8 mouse cellular contexts compared by ENCODE assay signal in the genomic region with DNA sequence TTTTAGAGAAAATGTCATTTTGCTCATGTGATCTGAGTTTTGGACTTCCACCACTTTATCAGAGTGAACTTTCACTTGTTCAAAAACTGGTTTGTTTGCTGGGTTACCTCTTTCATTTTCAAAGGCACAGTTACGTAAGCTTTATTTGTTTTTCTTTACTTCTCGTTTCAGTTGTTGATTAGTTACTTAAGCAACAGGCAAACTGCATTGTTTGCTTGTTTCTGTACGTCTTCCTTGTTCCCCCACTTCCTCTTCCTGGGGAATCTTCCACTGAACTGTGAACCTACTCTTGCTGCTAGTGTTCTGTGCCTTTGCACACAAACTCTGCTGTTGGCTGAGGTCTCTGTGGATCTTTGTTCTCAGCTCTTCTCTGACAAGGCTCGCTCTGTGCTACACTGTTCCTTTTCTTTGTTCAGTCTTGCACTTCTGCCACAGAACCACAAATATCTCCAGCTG. TPM values are rescaled to one million over a fixed set of nuclear protein-coding genes. Genes with fewer than 3 reads are reported as not detected.
DNase-seq lines count a peak whose midpoint lies in the region; ATAC-seq and TF ChIP-seq lines count a peak whose summit lies in the region.

Gene Agmo, plus strand, starts transcription at position 76 of the 456 bp plus-strand sequence.

- peak within 1 kb of the TSS; percentile 79 for H3K27ac ChIP-seq in layer of hippocampus, adult 2 months
- H3K27ac ChIP-seq in lung, postnatal 0 days (ENCODE audit: low read length), result peak within 1 kb of the TSS; percentile 71

- TF ChIP-seq CTCF in layer of hippocampus, adult 2 months (conservative IDR thresholded peaks at IDR 0.05), result no peak
- no peak for TF ChIP-seq CTCF in lung, postnatal 0 days (IDR thresholded peaks at IDR 0.05)

- no peaks in the 10 kb centered on the region for H3K9me3 ChIP-seq in lung, postnatal 0 days (ENCODE audit: low read length)

- 25% methylated on average over 4 of the region's 4 CpGs for WGBS in lung, postnatal 0 days

- DNase-seq in cerebellum, adult 18-20 months, result peak; percentile 1 to 2
- DNase-seq in cerebellum, adult 8-10 months, result no peak
- DNase-seq in urinary bladder, postnatal 14 days (ENCODE audit: low spot score), result peak; percentile 18
- DNase-seq in urinary bladder, postnatal 4 days (ENCODE audit: low spot score in 2 of 2), result no peak
- DNase-seq in layer of hippocampus, adult 2 months (ENCODE audit: low spot score in 2 of 2), result peak in 1 of 2 experiments; percentile 30
- DNase-seq in lung, postnatal 0 days (ENCODE audit: low spot score), result peak; percentile 60
- no peak for DNase-seq in ovary, adult 18-20 months (ENCODE audit: low spot score)
- DNase-seq in T-cell, adult 2 months (ENCODE audit: low spot score), result no peak

- H3K9ac ChIP-seq in lung, postnatal 0 days (replicated peaks; ENCODE audit: low read depth), result no peak within 1 kb of the TSS

- no peaks in the 10 kb centered on the region for H3K36me3 ChIP-seq in lung, postnatal 0 days (ENCODE audit: insufficient read depth, low read length)

- H3K4me3 ChIP-seq in layer of hippocampus, adult 2 months, result peak within 1 kb of the TSS; percentile 40
- 0 out of 2 replicates have a peak within 1 kb of the TSS, but pooled peaks have one; percentile 12 for H3K4me3 ChIP-seq in lung, postnatal 0 days (ENCODE audit: low read depth, low read length)

- H3K4me1 ChIP-seq in lung, postnatal 0 days (ENCODE audit: insufficient read depth, low read depth, low read length), result 0 out of 2 replicates have a peak, but pooled peaks cover 4% of the 10 kb centered on the region

- peak within 1 kb of the TSS; percentile 41 for H3K4me2 ChIP-seq in lung, postnatal 0 days (replicated peaks; ENCODE audit: low read depth, low read length)

- ATAC-seq in lung, postnatal 0 days, result peak; percentile 26; the same call in 1 of the 2 replicates

- H3K27me3 ChIP-seq in lung, postnatal 0 days (replicated peaks; ENCODE audit: insufficient read depth, low read length), result no peaks in the 10 kb centered on the region

- peak; percentile 49; the same call in 1 of the 2 replicates for TF ChIP-seq EP300 in lung, postnatal 0 days (IDR thresholded peaks at IDR 0.05)

RNA-seq across cellular contexts. Expression of gene Agmo, which starts in this region (rescaled TPM):
- 1 to 10 TPM; 5.2 to 5.3 TPM for total RNA-seq in layer of hippocampus, adult 2 months (2021)
- 2.7 and 3.0 TPM in 2 replicates for polyA plus RNA-seq in lung, postnatal 0 days (2015; fragmentation: Nextera tagmentation; extraction: Ambion mirVana)

Comparison
In these comparisons a context has a peak if more than half of its experiments do, and no peak if none do; other contexts are left out.
1. DNase-seq: peak in cerebellum, adult 18-20 months (2 of 2), urinary bladder, postnatal 14 days (single experiment) and lung, postnatal 0 days (single experiment); none in cerebellum, adult 8-10 months (single experiment), urinary bladder, postnatal 4 days (0 of 2), ovary, adult 18-20 months (single experiment) and T-cell, adult 2 months (single experiment).